Mouse (Mus musculus): ENCODE measurements around the gene Abcc12. TPM values are rescaled to one million over a fixed set of nuclear protein-coding genes. Genes with fewer than 3 reads are reported as not detected.

The Abcc12 gene
- total and polyA plus RNA-seq, 3 experiments = 0.01 to 0.05 TPM; not detected in 1

GRCm38 (mm10) chr8:86535791-86536662, 44.5 kb downstream of the Abcc12 start:
- Histone ChIP-seq H3K4me3 (ENCODE audit: low read depth, low read length) (no peak overlapping the region), H3K27me3 (ENCODE audit: insufficient read depth, low read length) (peaks cover 8% of the 10 kb centered on the region), H3K36me3 (replicated peaks) (no peaks in the 10 kb centered on the region), H3K4me1 (ENCODE audit: insufficient read depth, low read depth, low read length) (no peaks in the 10 kb centered on the region), H3K9me3 (replicated peaks) (no peaks in the 10 kb centered on the region)
- DNase-seq (ENCODE audit: low spot score) (no peak), ATAC-seq (ENCODE audit: extremely low read depth, insufficient number of reproducible peaks, low FRiP score, poor library complexity, severe bottlenecking) (no peak)
- TF ChIP-seq GATA2 (IDR thresholded peaks at IDR 0.05; ENCODE audit: borderline replicate concordance, low read depth, low read length) (no peak), GATA1 (IDR thresholded peaks at IDR 0.05; ENCODE audit: borderline replicate concordance, low read length) (no peak), CTCF (IDR thresholded peaks at IDR 0.05; ENCODE audit: low read depth, low read length) (no peak), POLR2AphosphoS5 (IDR thresholded peaks at IDR 0.05; ENCODE audit: insufficient replicate concordance, low read depth, low read length) (no peak), TAL1 (conservative IDR thresholded peaks at IDR 0.05; ENCODE audit: low read depth, low read length) (no peak)

- DNase-seq (ENCODE audit: low spot score) (no peak), ATAC-seq (ENCODE audit: extremely low read depth, insufficient number of reproducible peaks, low FRiP score, poor library complexity, severe bottlenecking) (no peak)
- TF ChIP-seq CTCF (IDR thresholded peaks at IDR 0.05; ENCODE audit: low read depth, low read length) (no peak), GATA2 (IDR thresholded peaks at IDR 0.05; ENCODE audit: borderline replicate concordance, low read depth, low read length) (no peak), GATA1 (IDR thresholded peaks at IDR 0.05; ENCODE audit: borderline replicate concordance, low read length) (no peak), POLR2AphosphoS5 (IDR thresholded peaks at IDR 0.05; ENCODE audit: insufficient replicate concordance, low read depth, low read length) (no peak), TAL1 (conservative IDR thresholded peaks at IDR 0.05; ENCODE audit: low read depth, low read length) (no peak)
- no peak overlapping the region for H3K4me3 ChIP-seq (ENCODE audit: low read depth, low read length)
- peaks cover 5% of the 10 kb centered on the region for H3K27me3 ChIP-seq (ENCODE audit: insufficient read depth, low read length)
- H3K9me3 ChIP-seq (replicated peaks) = no peaks in the 10 kb centered on the region
- no peaks in the 10 kb centered on the region for H3K4me1 ChIP-seq (ENCODE audit: insufficient read depth, low read depth, low read length)
- H3K36me3 ChIP-seq (replicated peaks) = no peaks in the 10 kb centered on the region
These were observed 45.4 kb downstream of the Abcc12 start for GRCm38 (mm10) chr8:86535068-86535560.

DNA sequence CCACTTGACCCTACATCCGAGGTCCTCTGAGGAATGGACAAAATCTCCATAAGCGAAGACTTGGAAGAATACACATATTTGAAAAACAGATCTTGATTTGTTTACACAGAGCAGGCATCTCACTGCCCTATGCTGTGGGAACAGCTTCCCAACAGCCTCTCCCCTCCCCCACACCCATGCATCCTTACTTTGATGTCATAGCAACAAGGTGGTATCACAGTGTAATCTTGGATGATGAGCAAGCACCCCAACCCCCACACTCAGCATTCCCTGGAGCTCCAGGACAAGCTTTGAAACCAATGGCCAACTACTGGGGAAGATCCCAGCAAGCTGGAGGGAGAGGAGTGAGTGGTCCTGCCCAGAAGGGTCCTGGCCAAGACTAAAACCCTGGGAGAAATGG, 50.8 kb downstream of the Abcc12 start:
- Histone ChIP-seq H3K4me1 (ENCODE audit: insufficient read depth, low read depth, low read length) (no peaks in the 10 kb centered on the region), H3K9me3 (replicated peaks) (no peaks in the 10 kb centered on the region), H3K4me3 (ENCODE audit: low read depth, low read length) (no peak overlapping the region), H3K36me3 (replicated peaks) (no peaks in the 10 kb centered on the region), H3K27me3 (ENCODE audit: insufficient read depth, low read length) (no peaks in the 10 kb centered on the region)
- TF ChIP-seq CTCF (IDR thresholded peaks at IDR 0.05; ENCODE audit: low read depth, low read length) (no peak), GATA1 (IDR thresholded peaks at IDR 0.05; ENCODE audit: borderline replicate concordance, low read length) (no peak), GATA2 (IDR thresholded peaks at IDR 0.05; ENCODE audit: borderline replicate concordance, low read depth, low read length) (no peak), TAL1 (conservative IDR thresholded peaks at IDR 0.05; ENCODE audit: low read depth, low read length) (no peak), POLR2AphosphoS5 (IDR thresholded peaks at IDR 0.05; ENCODE audit: insufficient replicate concordance, low read depth, low read length) (no peak)
- no peak for DNase-seq (ENCODE audit: low spot score)
- ATAC-seq (ENCODE audit: extremely low read depth, insufficient number of reproducible peaks, low FRiP score, poor library complexity, severe bottlenecking) = no peak

DNA sequence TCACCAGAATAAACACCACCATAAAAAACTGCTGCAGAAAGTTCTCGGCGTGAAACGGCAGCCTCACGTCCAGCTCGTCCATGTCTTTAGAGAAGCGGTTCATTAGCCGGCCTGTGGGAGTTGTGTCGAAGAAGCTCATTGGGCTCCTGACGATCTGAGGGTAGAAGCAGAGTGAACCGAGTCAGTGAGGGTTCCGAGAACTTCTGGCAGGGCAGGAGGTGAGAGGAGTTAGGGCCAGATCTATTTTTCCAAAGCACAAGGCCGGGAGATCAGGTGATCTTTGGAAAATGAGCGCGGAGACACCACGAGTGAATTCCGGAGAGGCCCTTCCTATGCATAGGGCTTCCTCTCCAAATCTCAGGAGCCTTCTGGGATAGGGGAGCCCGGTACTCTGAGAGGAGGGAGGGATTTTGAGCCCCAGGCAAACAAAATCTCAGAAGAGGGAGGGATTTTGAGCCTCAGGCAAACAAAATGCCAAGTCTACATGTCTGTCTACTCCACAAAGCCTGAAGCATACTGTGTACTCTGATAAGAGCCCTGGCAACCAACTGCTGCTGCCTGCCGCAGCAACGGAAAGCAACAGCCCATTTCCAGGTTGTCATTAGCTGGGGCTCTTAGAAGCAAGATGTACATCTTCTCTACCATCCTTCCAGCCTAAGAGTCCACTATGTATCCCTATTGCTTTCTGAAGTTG, 53.0 kb downstream of the Abcc12 start:
- no peak for TF ChIP-seq GATA2 (IDR thresholded peaks at IDR 0.05; ENCODE audit: borderline replicate concordance, low read depth, low read length)
- no peak for TF ChIP-seq GATA1 (IDR thresholded peaks at IDR 0.05; ENCODE audit: borderline replicate concordance, low read length)
- TF ChIP-seq POLR2AphosphoS5 (IDR thresholded peaks at IDR 0.05; ENCODE audit: insufficient replicate concordance, low read depth, low read length) = no peak
- no peak for TF ChIP-seq TAL1 (conservative IDR thresholded peaks at IDR 0.05; ENCODE audit: low read depth, low read length)
- TF ChIP-seq CTCF (IDR thresholded peaks at IDR 0.05; ENCODE audit: low read depth, low read length) = no peak
- Histone ChIP-seq H3K4me3 (ENCODE audit: low read depth, low read length) (no peak overlapping the region), H3K27me3 (ENCODE audit: insufficient read depth, low read length) (no peaks in the 10 kb centered on the region), H3K9me3 (replicated peaks) (no peaks in the 10 kb centered on the region), H3K4me1 (ENCODE audit: insufficient read depth, low read depth, low read length) (no peaks in the 10 kb centered on the region), H3K36me3 (replicated peaks) (no peaks in the 10 kb centered on the region)
- ATAC-seq (ENCODE audit: extremely low read depth, insufficient number of reproducible peaks, low FRiP score, poor library complexity, severe bottlenecking) = no peak
- no peak for DNase-seq (ENCODE audit: low spot score)

- H3K36me3 ChIP-seq (replicated peaks) = no peaks in the 10 kb centered on the region
- TF ChIP-seq CTCF (IDR thresholded peaks at IDR 0.05; ENCODE audit: low read depth, low read length) (no peak), GATA1 (IDR thresholded peaks at IDR 0.05; ENCODE audit: borderline replicate concordance, low read length) (no peak), POLR2AphosphoS5 (IDR thresholded peaks at IDR 0.05; ENCODE audit: insufficient replicate concordance, low read depth, low read length) (no peak), GATA2 (IDR thresholded peaks at IDR 0.05; ENCODE audit: borderline replicate concordance, low read depth, low read length) (no peak)
- no peaks in the 10 kb centered on the region for H3K27me3 ChIP-seq (ENCODE audit: insufficient read depth, low read length)
- H3K4me3 ChIP-seq (ENCODE audit: low read depth, low read length) = no peak overlapping the region
- no peaks in the 10 kb centered on the region for H3K9me3 ChIP-seq (replicated peaks)
- no peak for DNase-seq (ENCODE audit: low spot score)
- no peaks in the 10 kb centered on the region for H3K4me1 ChIP-seq (ENCODE audit: insufficient read depth, low read depth, low read length)
- no peak for ATAC-seq (ENCODE audit: extremely low read depth, insufficient number of reproducible peaks, low FRiP score, poor library complexity, severe bottlenecking)
These were observed 53.7 kb downstream of the Abcc12 start for GRCm38 (mm10) chr8:86526808-86527207.

- Histone ChIP-seq H3K4me1 (ENCODE audit: insufficient read depth, low read depth, low read length) (no peaks in the 10 kb centered on the region), H3K9me3 (replicated peaks) (no peaks in the 10 kb centered on the region), H3K4me3 (ENCODE audit: low read depth, low read length) (no peak overlapping the region), H3K36me3 (replicated peaks) (no peaks in the 10 kb centered on the region), H3K27me3 (ENCODE audit: insufficient read depth, low read length) (no peaks in the 10 kb centered on the region)
- TF ChIP-seq CTCF (IDR thresholded peaks at IDR 0.05; ENCODE audit: low read depth, low read length) (no peak), POLR2AphosphoS5 (IDR thresholded peaks at IDR 0.05; ENCODE audit: insufficient replicate concordance, low read depth, low read length) (no peak), GATA2 (IDR thresholded peaks at IDR 0.05; ENCODE audit: borderline replicate concordance, low read depth, low read length) (no peak), GATA1 (IDR thresholded peaks at IDR 0.05; ENCODE audit: borderline replicate concordance, low read length) (no peak), TAL1 (conservative IDR thresholded peaks at IDR 0.05; ENCODE audit: low read depth, low read length) (no peak)
- ATAC-seq (ENCODE audit: extremely low read depth, insufficient number of reproducible peaks, low FRiP score, poor library complexity, severe bottlenecking) = no peak
- DNase-seq (ENCODE audit: low spot score) = no peak
These were observed 66.3 kb downstream of the Abcc12 start for GRCm38 (mm10) chr8:86514203-86514602.
